Mouse (Mus musculus) adrenal gland, postnatal 25 days (tissue): ENCODE results near the gene Hectd1. TPM values are rescaled to one million over a fixed set of nuclear protein-coding genes. Genes with fewer than 3 reads are reported as not detected.

Experiments
- DNase-seq: peaks from one replicate; pipeline ENCODE4 v3.0.0; 2021; ENCODE audit warnings: mixed read lengths
- total RNA-seq: library from RNA; stranded (reverse); gene quantifications from 2 replicates; pipeline ENCODE4 v1.2.3, GENCODE M21; 2021

Gene Hectd1
- total RNA-seq, 1 experiment from 2014 or later, result 102 TPM

DNA sequence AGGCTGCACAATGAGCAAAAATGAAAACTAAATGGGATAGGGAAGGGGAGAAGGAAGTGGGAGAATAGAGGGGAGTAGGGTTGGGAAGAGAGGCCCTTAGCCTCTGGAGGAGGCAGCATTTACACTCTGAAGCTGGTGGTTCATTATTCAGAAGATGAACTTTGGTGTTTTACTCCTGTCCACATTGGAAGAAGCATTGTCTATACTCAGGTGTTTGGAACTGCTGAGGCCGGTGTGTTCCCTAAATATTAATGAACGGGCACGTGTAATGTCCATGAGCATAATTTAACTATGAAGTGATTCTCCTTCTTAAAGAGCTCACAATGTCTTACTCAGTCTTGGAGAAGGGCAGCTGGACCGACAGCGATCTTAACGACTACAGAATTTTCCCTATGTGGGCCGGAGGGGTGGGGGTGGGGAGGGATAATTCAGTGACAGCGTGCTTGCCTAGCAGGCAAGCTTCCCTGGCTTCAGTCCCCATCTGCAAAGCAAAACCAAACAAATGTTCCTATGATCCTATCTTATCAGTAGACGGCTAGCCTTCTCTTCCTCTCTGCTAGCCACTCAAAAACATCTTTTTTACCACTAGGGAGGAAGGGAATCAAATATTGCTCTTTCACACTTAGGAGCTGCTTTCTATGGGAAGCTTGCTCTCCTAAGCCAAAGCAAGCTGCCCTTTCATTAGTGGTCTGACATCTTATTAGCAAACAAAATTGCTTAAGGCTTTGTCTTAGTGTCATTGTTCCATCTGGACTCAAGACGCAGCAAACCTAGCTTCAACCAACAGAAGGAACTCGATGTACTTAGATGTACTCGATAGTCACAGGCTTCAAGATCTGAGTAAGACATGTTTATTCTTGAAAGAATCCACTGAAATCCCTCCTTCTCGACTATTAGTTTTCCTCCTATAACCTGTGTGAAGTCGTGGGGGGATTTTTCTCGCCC is 14.5 kb upstream of the Hectd1 start:
- DNase-seq, result no peak

GRCm38 (mm10) chr12:51842081-51842864 is 12.9 kb upstream of the Hectd1 start:
- DNase-seq, result no peak

DNA sequence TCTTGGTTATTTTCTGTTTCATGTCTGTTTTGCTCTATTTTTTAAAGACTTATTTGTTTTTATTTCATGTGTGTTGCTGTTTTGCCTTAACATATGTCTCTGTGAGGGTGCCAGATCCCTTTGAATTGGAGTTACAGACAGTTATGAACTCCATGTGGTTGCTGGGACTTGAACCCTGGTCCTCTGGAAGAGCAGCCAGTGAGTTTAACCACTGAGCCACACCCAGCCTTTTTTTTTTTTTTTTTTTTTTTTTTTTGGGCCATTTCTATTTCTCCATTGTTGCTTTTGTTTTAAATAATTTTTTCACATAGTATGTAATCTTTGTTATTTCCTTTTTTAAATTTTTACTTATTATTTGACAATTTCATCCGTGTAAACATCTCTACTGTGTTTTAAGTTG is 10.5 kb upstream of the Hectd1 start:
- DNase-seq, result no peak

- DNase-seq, result no peak
Observed at GRCm38 (mm10) chr12:51835219-51835618, 5.9 kb upstream of the Hectd1 start.

- no peak for DNase-seq
Observed at GRCm38 (mm10) chr12:51831931-51832330, 2.6 kb upstream of the Hectd1 start.

GRCm38 (mm10) chr12:51831296-51831695 is 2.0 kb upstream of the Hectd1 start:
- DNase-seq, result no peak

DNA sequence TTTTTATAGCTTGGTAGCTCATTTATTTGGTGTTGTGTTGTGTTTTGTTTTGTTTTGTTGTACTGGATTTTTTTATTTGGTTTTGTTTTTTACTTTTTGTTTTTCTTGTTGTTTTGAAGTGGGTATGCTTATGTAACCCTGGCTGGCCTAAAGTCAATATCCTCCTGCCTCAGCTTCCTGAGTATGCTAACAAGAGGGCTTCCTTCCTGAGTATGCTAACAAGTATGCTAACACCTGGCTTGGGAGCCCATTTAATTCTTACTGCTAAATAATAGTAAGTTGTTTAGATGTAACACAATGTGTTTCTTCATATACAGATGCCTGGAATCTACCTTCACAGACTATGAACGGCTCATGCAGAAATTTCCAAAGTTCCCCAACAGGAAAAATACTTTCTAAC is 1.3 kb upstream of the Hectd1 start:
- DNase-seq, result no peak

DNA sequence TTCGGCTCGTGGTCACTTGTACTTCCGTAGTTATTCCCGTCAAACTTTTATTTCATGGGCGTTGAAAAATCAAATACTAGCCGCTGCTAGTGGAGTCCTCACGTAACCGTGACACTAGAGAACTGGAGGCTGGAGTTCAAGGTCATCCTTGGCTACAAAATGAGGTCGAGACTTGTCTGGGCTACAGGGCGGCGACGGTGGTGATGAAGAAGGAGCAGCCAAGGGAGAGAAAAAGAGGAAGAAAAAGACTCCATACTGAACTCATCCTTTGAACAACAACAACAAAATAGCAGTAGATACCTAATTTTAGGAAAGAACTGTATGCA is 704 bp upstream of the Hectd1 start:
- DNase-seq, result no peak

GRCm38 (mm10) chr12:51828716-51829289 is 533 bp downstream of the Hectd1 start:
- peak; percentile 53 for DNase-seq

GRCm38 (mm10) chr12:51827958-51828650 is 1.2 kb downstream of the Hectd1 start:
- no peak for DNase-seq

- no peak for DNase-seq
Observed at GRCm38 (mm10) chr12:51825338-51825737, 4.0 kb downstream of the Hectd1 start.

- DNase-seq, result peak; percentile 28
Observed at GRCm38 (mm10) chr12:51823311-51823710, 6.0 kb downstream of the Hectd1 start.

GRCm38 (mm10) chr12:51822861-51823260 is 6.5 kb downstream of the Hectd1 start:
- peak; percentile 12 for DNase-seq

GRCm38 (mm10) chr12:51822236-51822635 is 7.1 kb downstream of the Hectd1 start:
- DNase-seq, result no peak

- peak; percentile 15 for DNase-seq
Observed at GRCm38 (mm10) chr12:51821256-51821655, 8.1 kb downstream of the Hectd1 start.

DNA sequence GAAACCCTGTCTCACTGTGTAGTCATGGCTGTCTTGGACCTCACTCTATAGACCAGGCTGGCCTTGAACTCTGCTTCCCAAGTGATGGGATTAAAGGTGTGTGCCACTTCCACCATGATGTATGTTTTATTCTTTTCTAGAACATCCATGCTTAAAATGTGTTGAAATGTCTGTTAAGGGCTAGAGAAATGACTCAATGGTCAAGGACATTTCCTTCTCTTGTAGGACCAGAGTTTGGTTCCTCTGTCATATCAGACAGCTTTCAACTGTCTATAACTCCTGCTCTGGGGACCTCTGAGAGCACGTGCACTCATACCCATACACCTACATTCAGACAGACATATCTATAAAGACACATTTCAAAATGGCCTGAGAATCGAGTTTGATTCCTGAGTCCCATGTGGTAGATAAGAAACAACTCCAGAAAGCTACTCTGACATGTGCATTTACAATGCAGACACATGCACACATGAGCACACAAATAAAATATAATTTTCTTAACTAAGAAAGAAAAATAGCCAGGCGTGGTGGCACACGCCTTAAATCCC is 9.3 kb downstream of the Hectd1 start:
- DNase-seq, result no peak

GRCm38 (mm10) chr12:51817815-51818613 is 11.3 kb downstream of the Hectd1 start:
- no peak for DNase-seq

DNA sequence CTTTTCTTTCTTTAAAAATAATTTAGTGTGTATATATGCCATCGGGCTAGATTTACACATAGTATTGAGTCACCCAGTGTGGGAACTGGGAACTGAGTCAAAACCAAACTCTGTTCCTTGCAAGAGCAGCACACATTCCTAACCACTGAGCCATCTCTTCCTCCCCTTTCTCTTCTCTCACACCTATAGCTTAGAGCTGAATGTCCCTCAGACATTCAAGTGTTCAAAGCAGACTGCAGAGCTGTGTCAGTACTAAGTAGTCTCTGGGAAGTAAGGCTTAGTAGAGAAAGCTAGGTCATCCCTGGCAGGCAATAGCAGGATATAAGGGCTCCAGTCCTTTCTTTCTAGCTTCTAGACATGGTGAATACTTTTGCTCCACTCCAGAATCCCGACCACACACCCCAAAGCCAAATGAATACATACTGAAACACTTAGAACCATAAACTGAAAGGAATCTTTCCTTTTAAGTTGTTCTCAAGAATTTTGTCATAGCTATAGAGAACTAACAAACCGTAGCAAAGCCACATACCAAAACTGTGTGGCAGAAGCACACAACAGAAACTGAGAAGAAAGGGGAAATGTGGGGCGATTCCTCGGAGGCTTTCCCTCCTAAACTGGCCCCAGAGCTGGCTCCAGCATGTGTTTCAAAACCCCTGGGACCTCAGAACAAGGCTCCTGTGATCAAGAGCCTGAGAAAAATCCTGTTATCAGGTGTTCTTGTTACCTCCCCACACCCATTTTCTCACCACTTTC is 17.8 kb downstream of the Hectd1 start:
- no peak for DNase-seq

DNA sequence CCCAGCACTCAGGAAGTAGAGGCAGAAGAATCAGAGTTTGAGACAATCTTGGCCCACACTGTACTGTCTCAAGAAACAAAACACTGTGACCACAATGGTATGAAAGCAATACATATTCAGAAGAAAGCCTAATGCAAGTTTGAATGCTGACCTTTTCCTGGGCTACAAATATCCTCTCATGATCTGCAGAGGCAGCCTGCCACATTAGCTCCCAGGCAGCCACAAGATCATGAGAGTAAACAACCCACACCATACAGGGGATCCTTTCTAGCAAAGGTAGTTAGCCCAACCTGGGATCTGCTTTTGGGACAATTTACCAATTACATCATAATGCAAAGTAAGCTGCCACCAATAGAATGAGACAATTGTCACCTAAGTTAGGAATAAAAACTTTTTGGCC is 18.8 kb downstream of the Hectd1 start:
- DNase-seq, result no peak

- no peak for DNase-seq
Observed at GRCm38 (mm10) chr12:51784842-51785241, 44.5 kb downstream of the Hectd1 start.
